Mouse (Mus musculus): Measurements from ENCODE around the gene Pgls.

Gene Pgls

GRCm38 (mm10) chr8:71598375-71598774 is 6.4 kb downstream of the Pgls start:
- DNase-seq (ENCODE audit: low spot score in 2 of 2) = no peak

- DNase-seq (ENCODE audit: low spot score in 2 of 2) = no peak
Observed at GRCm38 (mm10) chr8:71598841-71599240, 6.9 kb downstream of the Pgls start.

DNA sequence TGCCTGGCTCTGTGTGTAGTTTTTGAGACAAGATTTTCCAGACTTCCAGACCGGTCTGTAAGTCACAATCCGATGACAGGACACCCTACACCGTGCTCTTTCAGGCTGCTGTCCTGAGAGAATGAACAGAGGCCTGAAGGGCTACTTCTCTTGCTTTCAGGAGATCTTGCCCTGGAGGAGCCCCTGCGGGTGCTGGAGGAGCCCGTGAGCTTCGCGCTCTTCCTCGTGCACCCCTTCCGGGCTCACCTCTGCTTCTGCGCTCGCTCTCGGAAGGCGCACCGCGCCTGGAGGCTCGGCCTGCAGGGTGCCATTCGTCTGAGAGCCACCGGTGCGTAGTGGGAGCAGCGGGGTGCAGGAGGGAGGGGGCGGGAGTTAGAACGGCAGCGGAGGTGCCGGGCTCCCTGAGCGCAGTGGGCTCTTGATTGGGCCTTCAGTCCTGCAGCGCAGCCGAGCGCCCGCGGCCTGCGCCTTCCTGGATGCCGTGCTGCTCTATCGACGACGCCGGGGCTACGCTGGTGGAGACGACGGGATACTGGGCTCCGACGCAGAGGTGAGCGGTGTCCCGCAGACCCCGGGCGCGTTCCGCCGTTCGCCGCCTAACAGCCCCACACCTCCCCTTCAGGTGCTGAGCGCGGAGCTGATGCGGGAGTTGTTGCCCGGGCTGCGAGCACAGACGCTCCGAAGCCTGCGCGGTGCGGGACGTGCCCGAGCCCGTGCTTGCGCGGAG is 10.1 kb downstream of the Pgls start:
- DNase-seq (ENCODE audit: low spot score in 2 of 2) = peak; percentile 47 to 62

- DNase-seq (ENCODE audit: low spot score in 2 of 2) = no peak
Observed at GRCm38 (mm10) chr8:71602666-71603334, 10.8 kb downstream of the Pgls start.

DNA sequence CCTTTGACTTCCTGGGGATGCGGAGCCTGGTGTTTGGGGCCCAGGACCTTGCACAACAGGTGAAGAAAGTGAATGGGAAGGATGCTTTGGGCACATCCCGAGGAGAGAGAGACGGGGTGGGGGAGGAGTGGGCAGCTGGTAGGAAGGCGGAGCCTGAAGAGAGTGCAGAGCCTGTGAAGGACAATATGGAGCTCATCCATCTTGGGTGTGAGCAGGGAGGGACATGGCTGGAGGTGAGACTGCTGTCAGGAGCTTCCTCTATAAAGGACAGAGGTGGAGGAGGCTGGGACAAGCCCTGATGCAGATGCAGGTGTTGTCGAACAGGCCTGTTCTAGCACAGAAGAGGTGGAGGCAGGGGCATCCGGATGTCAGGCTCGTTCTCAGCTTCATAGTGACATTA is 12.0 kb downstream of the Pgls start:
- DNase-seq (ENCODE audit: low spot score in 2 of 2) = no peak

- peak; percentile 94 to 95 for DNase-seq (ENCODE audit: low spot score in 2 of 2)
Observed at GRCm38 (mm10) chr8:71610822-71611651, 19.1 kb downstream of the Pgls start, which contains the start of gene Colgalt1. Colgalt1 (plus strand) TSS chr8:71610998.

DNA sequence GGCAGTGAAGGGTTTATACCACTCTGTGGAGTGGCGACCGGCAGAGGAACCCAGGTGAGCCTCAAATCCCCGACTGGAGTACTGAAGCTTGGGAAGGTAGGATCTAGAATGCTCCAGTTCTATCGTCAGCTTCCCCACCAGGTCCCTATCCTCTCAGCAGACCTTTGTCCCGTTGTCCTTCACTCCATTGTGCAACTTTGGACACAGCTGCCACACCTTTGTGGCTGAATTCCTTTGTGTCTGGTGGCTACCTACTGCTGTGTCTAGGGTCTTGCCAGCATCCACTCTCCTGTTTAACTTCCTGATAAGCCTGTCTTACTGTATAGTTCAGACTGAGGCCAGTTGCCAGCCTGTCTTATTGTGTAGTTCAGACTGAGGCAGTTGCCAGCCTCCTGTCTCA is 20.2 kb downstream of the Pgls start:
- DNase-seq (ENCODE audit: low spot score in 2 of 2) = no peak

GRCm38 (mm10) chr8:71613418-71613817 is 21.4 kb downstream of the Pgls start:
- DNase-seq (ENCODE audit: low spot score in 2 of 2) = no peak

GRCm38 (mm10) chr8:71619786-71620185 is 27.8 kb downstream of the Pgls start:
- DNase-seq (ENCODE audit: low spot score in 2 of 2) = no peak

DNA sequence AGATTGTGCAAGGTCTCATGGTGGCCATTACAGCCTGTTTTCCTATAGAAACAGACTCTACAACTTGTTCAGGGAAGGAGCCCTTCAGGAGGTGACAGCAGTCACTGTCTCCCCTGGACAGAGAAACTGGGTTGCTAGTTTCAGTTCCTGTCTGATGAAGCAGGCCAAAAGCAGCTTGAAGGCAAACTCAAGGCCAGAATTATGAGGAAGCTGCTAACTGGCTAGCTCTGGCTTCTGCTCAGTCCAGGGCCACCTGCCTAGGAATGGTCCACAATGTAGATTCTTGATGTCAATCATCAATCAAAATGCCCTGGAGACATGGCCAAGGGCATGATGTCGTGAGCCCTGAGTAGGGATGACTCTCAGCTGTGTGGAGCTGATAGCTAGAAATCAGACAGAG is 33.1 kb downstream of the Pgls start:
- DNase-seq (ENCODE audit: low spot score in 2 of 2) = no peak

GRCm38 (mm10) chr8:71626753-71627152 is 34.8 kb downstream of the Pgls start:
- DNase-seq (ENCODE audit: low spot score in 2 of 2) = no peak

DNA sequence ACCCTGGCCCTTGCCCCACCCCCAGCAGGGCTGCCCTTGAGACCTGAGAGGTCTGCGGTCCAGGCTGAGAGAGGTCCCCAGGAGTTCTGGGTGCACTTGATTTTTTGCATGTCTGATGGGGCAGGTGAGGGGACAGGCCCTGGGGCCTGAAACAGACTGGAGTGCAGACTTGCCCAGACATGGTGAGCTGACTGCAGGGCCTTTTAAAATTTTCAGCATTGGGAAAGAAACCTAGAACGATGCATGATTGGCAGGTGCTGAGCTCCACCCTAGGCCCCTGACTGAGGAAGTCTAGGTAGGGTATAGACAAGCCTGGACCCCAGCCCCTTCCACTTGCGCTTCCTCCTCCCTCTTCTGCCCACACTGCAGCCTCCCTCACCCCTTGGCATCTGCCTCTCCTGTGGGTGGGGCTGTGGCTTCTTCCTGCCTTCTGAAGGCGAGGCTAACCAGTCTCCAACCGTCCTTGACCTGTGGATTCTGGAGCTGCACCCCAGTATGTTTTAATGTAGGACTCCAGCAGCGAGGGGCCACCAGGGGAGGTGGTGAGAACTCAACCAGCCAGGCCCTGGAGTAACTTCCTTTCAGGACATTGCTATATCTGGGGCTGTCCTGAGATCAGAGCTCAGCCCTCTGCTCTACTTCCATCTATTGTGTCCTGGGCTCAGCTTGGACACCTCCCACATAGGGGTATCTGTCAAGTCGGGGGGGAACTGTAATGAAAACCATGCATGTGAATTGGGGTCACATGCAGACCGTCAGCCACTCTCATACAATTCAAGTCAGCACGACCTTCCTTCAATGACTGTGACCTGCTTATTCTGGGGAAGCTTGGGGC is 35.5 kb downstream of the Pgls start:
- no peak for DNase-seq (ENCODE audit: low spot score in 2 of 2)

DNA sequence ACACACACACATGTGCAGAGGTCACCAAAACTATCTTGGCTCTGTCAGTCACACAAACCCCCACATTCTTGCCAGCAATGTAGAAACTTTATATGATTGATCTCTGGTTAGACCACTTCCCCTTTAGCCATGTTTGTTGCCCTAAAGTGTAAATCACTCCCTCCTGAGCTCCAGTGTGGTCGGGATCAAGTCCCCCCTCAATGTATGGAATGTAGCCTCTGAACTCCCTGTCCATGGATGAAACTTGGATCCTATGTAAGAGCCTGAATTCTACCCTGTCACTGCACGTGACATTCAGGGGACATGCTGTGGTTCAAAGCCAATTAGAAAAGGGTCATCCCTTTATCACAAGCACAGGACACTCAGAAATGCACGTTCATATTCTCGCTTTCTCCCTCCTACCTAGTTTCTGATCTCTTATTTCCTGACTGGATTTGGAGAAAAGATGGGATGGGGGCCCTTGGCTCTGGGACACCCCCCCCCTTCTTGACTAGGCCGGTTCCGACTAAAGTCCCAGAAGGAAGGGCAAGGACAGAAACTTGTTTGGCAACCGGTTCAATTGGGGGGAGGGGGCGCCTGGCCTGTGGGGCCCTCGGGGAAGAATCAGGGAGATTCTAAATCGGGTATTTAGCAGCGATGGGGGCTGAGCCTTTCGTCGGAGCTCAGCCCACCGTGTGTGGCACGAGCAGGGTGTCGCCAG is 36.6 kb downstream of the Pgls start:
- no peak for DNase-seq (ENCODE audit: low spot score in 2 of 2)

DNA sequence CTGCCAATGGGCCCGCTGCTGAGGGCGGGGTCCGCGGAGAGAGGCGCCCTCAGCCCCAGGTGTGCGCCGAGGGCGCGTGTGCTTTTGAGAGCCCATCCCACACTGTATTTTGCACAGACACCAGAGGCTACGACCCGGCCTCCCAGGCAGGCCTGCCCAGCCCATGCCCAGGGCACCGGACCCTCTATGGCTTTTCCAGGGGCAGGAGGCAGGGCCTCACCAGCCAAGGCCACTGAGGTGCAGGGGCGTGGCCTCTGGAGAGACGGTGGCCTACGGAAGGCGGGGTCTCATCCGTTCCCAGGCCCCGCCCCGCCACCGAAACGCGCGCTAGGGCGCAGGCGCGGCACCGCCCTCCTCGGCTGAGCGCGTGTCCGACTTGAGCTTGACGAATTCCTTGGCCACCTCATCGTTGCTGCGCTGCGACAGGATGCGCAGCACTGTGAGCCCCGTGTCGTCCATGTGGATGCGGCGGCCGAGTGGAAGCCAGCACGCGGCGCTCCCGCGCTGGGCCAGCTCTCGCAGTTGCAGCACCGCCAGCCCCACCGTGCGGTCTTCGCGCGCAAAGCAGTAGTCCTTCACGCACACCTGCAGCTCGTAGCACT is 37.2 kb downstream of the Pgls start:
- peak; percentile 85 to 93 for DNase-seq (ENCODE audit: low spot score in 2 of 2)

DNA sequence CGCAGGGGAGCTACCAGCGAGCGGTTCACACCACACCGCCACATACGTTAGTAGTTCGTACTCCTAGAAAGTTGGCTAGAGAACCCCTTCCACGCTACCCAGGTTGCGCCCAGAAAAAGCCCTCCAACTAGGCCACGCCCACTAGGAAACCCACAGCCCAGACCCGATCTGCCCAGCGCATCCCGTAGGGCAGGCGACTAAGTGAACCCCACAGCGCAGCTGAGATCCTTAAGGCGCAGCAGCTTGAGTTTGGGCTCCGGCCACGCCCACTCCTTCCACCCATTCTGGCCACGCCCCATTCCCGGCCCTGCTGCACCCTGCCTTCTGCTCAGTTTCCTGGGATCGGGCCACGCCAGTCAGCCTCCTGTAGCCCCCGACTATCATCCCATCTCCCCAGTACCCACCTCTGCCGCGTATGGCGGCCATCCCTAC is 37.8 kb downstream of the Pgls start:
- DNase-seq (ENCODE audit: low spot score in 2 of 2) = peak; percentile 45 to 48

GRCm38 (mm10) chr8:71630761-71631160 is 38.8 kb downstream of the Pgls start:
- DNase-seq (ENCODE audit: low spot score in 2 of 2) = no peak

DNA sequence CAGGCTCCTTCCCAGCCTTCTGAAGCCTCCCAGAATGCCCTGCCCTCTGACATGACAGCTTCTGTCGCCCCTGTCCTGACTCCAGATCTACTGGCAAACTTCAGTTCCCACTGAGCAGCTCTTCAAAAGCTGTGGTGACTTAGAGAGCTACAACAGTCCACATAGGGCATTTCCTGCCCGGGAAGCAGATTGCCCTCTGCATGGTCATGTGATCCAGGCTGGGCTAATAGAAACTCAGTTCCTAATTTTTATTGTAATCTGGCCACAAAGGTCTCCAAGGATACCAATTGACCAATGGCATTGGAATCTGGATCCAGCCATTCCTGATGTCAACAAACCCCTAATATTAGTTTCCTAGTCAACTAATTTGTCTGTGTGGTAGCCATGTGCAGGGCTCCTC is 39.9 kb downstream of the Pgls start:
- DNase-seq (ENCODE audit: low spot score in 2 of 2) = no peak

GRCm38 (mm10) chr8:71633164-71633563 is 41.2 kb downstream of the Pgls start:
- DNase-seq (ENCODE audit: low spot score in 2 of 2) = peak; percentile 71 to 91

DNA sequence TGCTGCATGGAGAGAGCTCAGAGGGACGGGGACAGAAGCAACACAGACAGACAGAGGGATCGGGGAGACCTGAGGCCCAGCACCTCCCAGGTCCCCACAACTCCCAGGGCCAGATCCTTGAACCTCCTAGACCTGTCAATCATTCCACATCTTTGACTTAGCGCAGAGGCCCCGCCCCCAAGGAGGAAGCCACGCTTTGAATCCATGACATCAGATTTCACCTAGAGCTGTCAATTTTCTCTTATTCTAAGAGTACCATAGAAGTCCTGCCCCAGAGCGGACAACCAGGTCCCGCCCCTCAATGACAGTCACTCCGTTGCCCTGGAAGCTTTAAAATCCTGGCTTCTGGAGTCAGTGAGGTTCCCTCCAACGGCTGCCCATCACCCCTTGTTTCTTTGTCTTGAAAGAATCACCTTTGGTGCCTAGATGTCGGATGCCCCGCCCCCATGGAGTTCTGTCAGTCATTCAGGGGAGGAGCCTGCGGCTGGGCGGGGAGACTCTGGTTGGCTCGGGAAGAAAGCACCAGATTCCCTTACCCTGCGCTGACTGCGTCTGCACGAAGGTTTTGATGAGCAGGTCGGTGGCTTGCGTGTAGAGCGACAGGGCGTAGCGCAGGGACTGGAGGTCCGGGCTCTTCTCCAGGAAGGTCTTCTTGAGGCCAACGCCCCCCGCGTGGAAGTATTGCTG is 42.1 kb downstream of the Pgls start:
- DNase-seq (ENCODE audit: low spot score in 2 of 2) = peak; percentile 75 to 76

All from thymus, postnatal 10 days (tissue).